12 mouse cellular contexts compared by ENCODE assay signal in genomic region chr3:28369698-28370097, GRCm38 (mm10).
A peak's percentile ranks its signal among the peaks of the same experiment; 100 is the strongest.
DNase-seq lines count a peak whose midpoint lies in the region; ATAC-seq and TF ChIP-seq lines count a peak whose summit lies in the region.
"Had no signal": no experiment of that assay in that cellular context is flagged by ENCODE, and none has a peak within 500 bp of the region (broad histone marks: within the 10 kb centered on the region; RNA-seq: fewer than 3 reads in every experiment).

No protein-coding gene starts in this region.

- no peaks in the 10 kb centered on the region for H3K9me3 ChIP-seq in forebrain, embryonic 15.5 days
- H3K9me3 ChIP-seq: hindbrain, embryonic 13.5 days; limb, embryonic 15.5 days; neural tube, embryonic 12.5 days had no signal

- no peak for TF ChIP-seq CTCF in layer of hippocampus, adult 2 months (conservative IDR thresholded peaks at IDR 0.05)

- WGBS in forebrain, embryonic 15.5 days = 75% methylated on average over 5 of the region's 5 CpGs

- no peak overlapping the region for H3K4me2 ChIP-seq in forebrain, embryonic 15.5 days (replicated peaks)
- H3K4me2 ChIP-seq: hindbrain, embryonic 13.5 days; limb, embryonic 15.5 days; neural tube, embryonic 12.5 days had no signal

- no peak overlapping the region for H3K9ac ChIP-seq in forebrain, embryonic 15.5 days (replicated peaks)
- H3K9ac ChIP-seq: hindbrain, embryonic 13.5 days; limb, embryonic 15.5 days; neural tube, embryonic 12.5 days had no signal

- H3K4me3 ChIP-seq in layer of hippocampus, adult 2 months = no peak overlapping the region
- no peak overlapping the region for H3K4me3 ChIP-seq in forebrain, embryonic 15.5 days
- H3K4me3 ChIP-seq: hindbrain, embryonic 13.5 days; limb, embryonic 15.5 days; neural tube, embryonic 12.5 days had no signal

- ATAC-seq in forebrain, embryonic 15.5 days (replicated peaks) = no peak

- intact Hi-C loops in heart, postnatal 14 days (cut with DNase I) = no loop called here

- no peak overlapping the region for H3K27ac ChIP-seq in layer of hippocampus, adult 2 months
- H3K27ac ChIP-seq in forebrain, embryonic 15.5 days (replicated peaks) = no peak overlapping the region
- H3K27ac ChIP-seq: hindbrain, embryonic 13.5 days; limb, embryonic 15.5 days; neural tube, embryonic 12.5 days had no signal

- no peaks in the 10 kb centered on the region for H3K27me3 ChIP-seq in forebrain, embryonic 15.5 days
- H3K27me3 ChIP-seq: hindbrain, embryonic 13.5 days; limb, embryonic 15.5 days; neural tube, embryonic 12.5 days had no signal

- H3K36me3 ChIP-seq in forebrain, embryonic 15.5 days = no peaks in the 10 kb centered on the region
- H3K36me3 ChIP-seq: hindbrain, embryonic 13.5 days; limb, embryonic 15.5 days; neural tube, embryonic 12.5 days had no signal

- no peaks in the 10 kb centered on the region for H3K4me1 ChIP-seq in forebrain, embryonic 15.5 days
- H3K4me1 ChIP-seq: hindbrain, embryonic 13.5 days; limb, embryonic 15.5 days; neural tube, embryonic 12.5 days had no signal

- DNase-seq in gastrocnemius, adult 18-20 months (ENCODE audit: low spot score) = peak; percentile 81
- DNase-seq in gastrocnemius, postnatal 4 days (ENCODE audit: low spot score in 2 of 2) = no peak
- DNase-seq in brain, adult 2 months (ENCODE audit: low read depth, low spot score) = peak; percentile 68
- DNase-seq in cerebellum, postnatal 25 days = peak; percentile 58 to 73
- peak; percentile 43 to 57 for DNase-seq in heart, postnatal 14 days
- no peak for DNase-seq in layer of hippocampus, adult 2 months (ENCODE audit: low spot score in 2 of 2)
- DNase-seq in kidney, postnatal 14 days = no peak
- DNase-seq: midbrain, embryonic 14.5 days had no signal

Comparison
In these comparisons a context has a peak if more than half of its experiments do, and no peak if none do; other contexts are left out.
1. DNase-seq: peak in gastrocnemius, adult 18-20 months (single experiment), brain, adult 2 months (single experiment), cerebellum, postnatal 25 days (2 of 2) and heart, postnatal 14 days (2 of 2); none in gastrocnemius, postnatal 4 days (0 of 2), layer of hippocampus, adult 2 months (0 of 2) and kidney, postnatal 14 days (single experiment).